Mouse (Mus musculus): Measurements from ENCODE around the gene Tbc1d25.

- no peak for TF ChIP-seq GATA1 (IDR thresholded peaks at IDR 0.05; ENCODE audit: borderline replicate concordance, low read length)
- no peak for TF ChIP-seq FLI1 (IDR thresholded peaks at IDR 0.05; ENCODE audit: low read length)
Measured at GRCm38 (mm10) chrX:8141058-8141457, 34.9 kb downstream of the Tbc1d25 start.
